Mouse (Mus musculus): ENCODE measurements around the gene Fam83f.

Fam83f gene

GRCm38 (mm10) chr15:80664444-80664843 lies 7.2 kb upstream of the Fam83f start:
- no peak for DNase-seq (ENCODE audit: low spot score in 2 of 2)

GRCm38 (mm10) chr15:80672810-80673209 lies 1.2 kb downstream of the Fam83f start:
- no peak for DNase-seq (ENCODE audit: low spot score in 2 of 2)

GRCm38 (mm10) chr15:80673337-80674095 lies 1.9 kb downstream of the Fam83f start:
- no peak for DNase-seq (ENCODE audit: low spot score in 2 of 2)

GRCm38 (mm10) chr15:80674700-80675099 lies 3.1 kb downstream of the Fam83f start:
- no peak for DNase-seq (ENCODE audit: low spot score in 2 of 2)

- DNase-seq (ENCODE audit: low spot score in 2 of 2): peak in 1 of 2 experiments; percentile 58
Observed at GRCm38 (mm10) chr15:80679515-80680215, 8.0 kb downstream of the Fam83f start.

- no peak for DNase-seq (ENCODE audit: low spot score in 2 of 2)
Observed at GRCm38 (mm10) chr15:80680347-80681030, 8.8 kb downstream of the Fam83f start.

- DNase-seq (ENCODE audit: low spot score in 2 of 2): no peak
Observed at GRCm38 (mm10) chr15:80681466-80681881, 9.8 kb downstream of the Fam83f start.

- no peak for DNase-seq (ENCODE audit: low spot score in 2 of 2)
Observed at GRCm38 (mm10) chr15:80682343-80682742, 10.7 kb downstream of the Fam83f start.

- DNase-seq (ENCODE audit: low spot score in 2 of 2): no peak
Observed at GRCm38 (mm10) chr15:80683151-80683550, 11.5 kb downstream of the Fam83f start.

GRCm38 (mm10) chr15:80683990-80684389 lies 12.3 kb downstream of the Fam83f start:
- DNase-seq (ENCODE audit: low spot score in 2 of 2): no peak

GRCm38 (mm10) chr15:80684786-80685602 lies 13.3 kb downstream of the Fam83f start:
- DNase-seq (ENCODE audit: low spot score in 2 of 2): no peak

GRCm38 (mm10) chr15:80685603-80685895 lies 13.9 kb downstream of the Fam83f start:
- DNase-seq (ENCODE audit: low spot score in 2 of 2): no peak

GRCm38 (mm10) chr15:80688536-80688935 lies 16.9 kb downstream of the Fam83f start:
- no peak for DNase-seq (ENCODE audit: low spot score in 2 of 2)

GRCm38 (mm10) chr15:80693492-80693891 lies 21.8 kb downstream of the Fam83f start:
- no peak for DNase-seq (ENCODE audit: low spot score in 2 of 2)

- DNase-seq (ENCODE audit: low spot score in 2 of 2): peak; percentile 58 to 78
Observed at GRCm38 (mm10) chr15:80694125-80694910, 22.7 kb downstream of the Fam83f start.

- DNase-seq (ENCODE audit: low spot score in 2 of 2): no peak
Observed at GRCm38 (mm10) chr15:80697564-80697963, 25.9 kb downstream of the Fam83f start.

GRCm38 (mm10) chr15:80701481-80702257 lies 30.0 kb downstream of the Fam83f start:
- peak in 1 of 2 experiments; percentile 13 for DNase-seq (ENCODE audit: low spot score in 2 of 2)

- DNase-seq (ENCODE audit: low spot score in 2 of 2): no peak
Observed at GRCm38 (mm10) chr15:80702910-80703309, 31.3 kb downstream of the Fam83f start.

GRCm38 (mm10) chr15:80703495-80703894 lies 31.8 kb downstream of the Fam83f start:
- DNase-seq (ENCODE audit: low spot score in 2 of 2): no peak

- DNase-seq (ENCODE audit: low spot score in 2 of 2): peak; percentile 71 to 79
Observed at GRCm38 (mm10) chr15:80704267-80704666, 32.6 kb downstream of the Fam83f start.

Data from cerebellum, postnatal 4 days (tissue).